ENCODE assay signal across 8 mouse cellular contexts in genomic region chr11:6273607-6274006, GRCm38 (mm10). TPM values are rescaled to one million over a fixed set of nuclear protein-coding genes. Genes with fewer than 3 reads are reported as not detected.
DNase-seq lines count a peak whose midpoint lies in the region; ATAC-seq and TF ChIP-seq lines count a peak whose summit lies in the region.

No protein-coding gene starts in this region.

- no peak for TF ChIP-seq CTCF in E14TG2a.4 (conservative IDR thresholded peaks at IDR 0.05; ENCODE audit: low read length)

- ATAC-seq in hindbrain, embryonic 11.5 days (ENCODE audit: low FRiP score), result no peak
- ATAC-seq in liver, embryonic 12.5 days, result no peak

- H3K4me2 ChIP-seq in hindbrain, embryonic 11.5 days (replicated peaks; ENCODE audit: low read depth, low read length), result peak overlapping the region; percentile 81
- peak overlapping the region; percentile 93 for H3K4me2 ChIP-seq in liver, embryonic 12.5 days

- peak overlapping the region; percentile 95 for H3K9ac ChIP-seq in hindbrain, embryonic 11.5 days (ENCODE audit: low read depth, low read length)
- H3K9ac ChIP-seq in liver, embryonic 12.5 days, result peak overlapping the region; percentile 92

- H3K4me3 ChIP-seq in E14TG2a.4 (replicated peaks; ENCODE audit: low read length), result peak overlapping the region; percentile 95
- H3K4me3 ChIP-seq in hindbrain, embryonic 11.5 days (ENCODE audit: low read depth, low read length), result peak overlapping the region; percentile 98
- peak overlapping the region; percentile 95 for H3K4me3 ChIP-seq in liver, embryonic 12.5 days

- H3K4me1 ChIP-seq in E14TG2a.4 (replicated peaks; ENCODE audit: low read depth, low read length), result peaks cover 22% of the 10 kb centered on the region
- peaks cover 5% of the 10 kb centered on the region; the same call in 1 of the 2 replicates for H3K4me1 ChIP-seq in hindbrain, embryonic 11.5 days (replicated peaks; ENCODE audit: control insufficient read depth, insufficient read depth, low read length)
- H3K4me1 ChIP-seq in liver, embryonic 12.5 days, result peaks cover 24% of the 10 kb centered on the region

- peaks cover 39% of the 10 kb centered on the region for H3K36me3 ChIP-seq in E14TG2a.4 (ENCODE audit: insufficient read depth, low read length)
- H3K36me3 ChIP-seq in hindbrain, embryonic 11.5 days (ENCODE audit: control insufficient read depth, insufficient read depth, low read length), result peaks cover 3% of the 10 kb centered on the region; the same call in 1 of the 2 replicates
- peaks cover 31% of the 10 kb centered on the region for H3K36me3 ChIP-seq in liver, embryonic 12.5 days

- H3K27me3 ChIP-seq in E14TG2a.4 (ENCODE audit: insufficient read depth, low read length), result no peaks in the 10 kb centered on the region
- H3K27me3 ChIP-seq in hindbrain, embryonic 11.5 days (ENCODE audit: control insufficient read depth, insufficient read depth, low read length), result no peaks in the 10 kb centered on the region
- H3K27me3 ChIP-seq in liver, embryonic 12.5 days (replicated peaks), result no peaks in the 10 kb centered on the region

- no peaks in the 10 kb centered on the region for H3K9me3 ChIP-seq in E14TG2a.4 (ENCODE audit: low read length)
- H3K9me3 ChIP-seq in hindbrain, embryonic 11.5 days (ENCODE audit: control insufficient read depth, low read length), result no peaks in the 10 kb centered on the region
- no peaks in the 10 kb centered on the region for H3K9me3 ChIP-seq in liver, embryonic 12.5 days (replicated peaks)

- H3K27ac ChIP-seq in hindbrain, embryonic 11.5 days (ENCODE audit: low read depth, low read length), result no peak overlapping the region
- peak overlapping the region; percentile 78; the same call in 1 of the 2 replicates for H3K27ac ChIP-seq in liver, embryonic 12.5 days

- WGBS in hindbrain, embryonic 11.5 days, result 75% methylated on average over 11 of the region's 11 CpGs
- 32% methylated on average over 11 of the region's 11 CpGs for WGBS in liver, embryonic 12.5 days (ENCODE audit: insufficient replicate concordance)

- DNase-seq in cerebellum, postnatal 14 days, result peak; percentile 40
- DNase-seq in cerebellum, adult 11 months, result no peak
- no peak for DNase-seq in hindbrain, embryonic 11.5 days (ENCODE audit: low spot score)
- no peak for DNase-seq in c-Kit-positive CD71-positive TER-119-positive erythroid progenitor cells, embryonic 14.5 days (ENCODE audit: low spot score)
- no peak for DNase-seq in right cerebral cortex, adult 18-20 months
- no peak for DNase-seq in B cell, adult 2 months

RNA-seq across cellular contexts. Expression of gene Tmed4, which starts 1.1 kb away (rescaled TPM):
- polyA plus RNA-seq in hindbrain, embryonic 11.5 days (2014; fragmentation: Nextera tagmentation; extraction: Ambion mirVana), result 152 and 166 TPM in 2 replicates
- polyA plus RNA-seq in liver, embryonic 12.5 days (2016; fragmentation: Nextera tagmentation; extraction: Ambion mirVana), result 45.6 and 46.4 TPM in 2 replicates

RNA-seq across cellular contexts. Expression of gene Ddx56, which starts 6.0 kb away (rescaled TPM):
- 93.9 and 103 TPM in 2 replicates for polyA plus RNA-seq in hindbrain, embryonic 11.5 days (2014; fragmentation: Nextera tagmentation; extraction: Ambion mirVana)
- polyA plus RNA-seq in liver, embryonic 12.5 days (2016; fragmentation: Nextera tagmentation; extraction: Ambion mirVana), result 94.9 and 98.2 TPM in 2 replicates

RNA-seq across cellular contexts. Expression of gene Ogdh, which starts 17.8 kb away (rescaled TPM):
- polyA plus RNA-seq in hindbrain, embryonic 11.5 days (2014; fragmentation: Nextera tagmentation; extraction: Ambion mirVana), result 70.2 and 82.1 TPM in 2 replicates
- polyA plus RNA-seq in liver, embryonic 12.5 days (2016; fragmentation: Nextera tagmentation; extraction: Ambion mirVana), result 119 and 123 TPM in 2 replicates

RNA-seq across cellular contexts. Expression of gene Npc1l1, which starts 43.7 kb away (rescaled TPM):
- not detected in 2 replicates for polyA plus RNA-seq in hindbrain, embryonic 11.5 days (2014; fragmentation: Nextera tagmentation; extraction: Ambion mirVana)
- polyA plus RNA-seq in liver, embryonic 12.5 days (2016; fragmentation: Nextera tagmentation; extraction: Ambion mirVana), result 0.17 and 0.21 TPM in 2 replicates

Comparison
In these comparisons a context has a peak if more than half of its experiments do, and no peak if none do; other contexts are left out.
1. DNase-seq: peak in cerebellum, postnatal 14 days (2 of 2); none in cerebellum, adult 11 months (single experiment), hindbrain, embryonic 11.5 days (single experiment), c-Kit-positive CD71-positive TER-119-positive erythroid progenitor cells, embryonic 14.5 days (single experiment), right cerebral cortex, adult 18-20 months (single experiment) and B cell, adult 2 months (0 of 2).
2. Peak in every context shown above with its lines, with median percentiles within 50 percentile points of each other: H3K4me3 ChIP-seq.